In the genomic region with DNA sequence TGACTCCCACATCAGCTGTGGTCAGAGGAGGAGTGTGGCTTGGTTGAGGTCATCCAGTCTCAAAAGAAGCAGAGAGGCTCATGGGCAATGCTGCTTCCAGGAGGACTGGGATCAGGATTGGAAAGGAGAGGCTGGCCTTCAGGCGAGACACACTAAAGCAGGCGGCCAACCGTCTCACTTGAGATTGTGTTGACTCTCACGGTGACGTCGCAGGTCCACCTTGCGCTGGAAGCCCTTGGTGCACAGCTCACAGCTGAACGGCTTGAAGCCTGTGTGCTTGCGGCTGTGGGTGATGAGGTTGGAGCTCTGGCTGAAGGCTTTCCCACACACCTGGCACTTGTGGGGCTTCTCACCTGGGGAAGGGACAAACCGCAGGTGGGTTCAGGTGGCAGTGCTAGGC, we compare ENCODE assay signal across 1 mouse cellular context.
TF ChIP-seq lines count a peak whose summit lies in the region.

No protein-coding gene starts in this region.

TF ChIP-seq in MEL, 35 proteins besides CTCF, POLR2A, EP300 and RAD21:
- TF ChIP-seq NELFE (IDR thresholded peaks at IDR 0.05; ENCODE audit: low read depth, low read length) = no peak
- no peak for TF ChIP-seq MYB (IDR thresholded peaks at IDR 0.05; ENCODE audit: low read depth, low read length)
- TF ChIP-seq CHD2 (IDR thresholded peaks at IDR 0.05; ENCODE audit: low read length) = no peak
- TF ChIP-seq MYC (IDR thresholded peaks at IDR 0.05; ENCODE audit: low read depth, low read length) = no peak
- no peak for TF ChIP-seq POLR2AphosphoS2 (IDR thresholded peaks at IDR 0.05; ENCODE audit: low read length)
- no peak for TF ChIP-seq ZMIZ1 (IDR thresholded peaks at IDR 0.05; ENCODE audit: low read depth, low read length)
- no peak for TF ChIP-seq TBP (IDR thresholded peaks at IDR 0.05; ENCODE audit: low read depth, low read length)
- TF ChIP-seq MAFK (IDR thresholded peaks at IDR 0.05; ENCODE audit: borderline replicate concordance, low read depth, low read length) = no peak
- TF ChIP-seq HCFC1 (IDR thresholded peaks at IDR 0.05; ENCODE audit: low read depth, low read length) = no peak
- no peak for TF ChIP-seq GATA1 (IDR thresholded peaks at IDR 0.05; ENCODE audit: low read depth, low read length)
- no peak for TF ChIP-seq JUND (IDR thresholded peaks at IDR 0.05; ENCODE audit: low read depth, low read length)
- no peak for TF ChIP-seq KAT2A (conservative IDR thresholded peaks at IDR 0.05; ENCODE audit: low read depth, low read length)
- TF ChIP-seq ZC3H11A (IDR thresholded peaks at IDR 0.05; ENCODE audit: low read depth, low read length) = no peak
- no peak for TF ChIP-seq POLR2AphosphoS5 (IDR thresholded peaks at IDR 0.05; ENCODE audit: borderline replicate concordance, low read depth, low read length)
- TF ChIP-seq MXI1 (IDR thresholded peaks at IDR 0.05; ENCODE audit: low read depth, low read length) = no peak
- TF ChIP-seq CHD1 (IDR thresholded peaks at IDR 0.05; ENCODE audit: low read depth, low read length) = no peak
- TF ChIP-seq GABPA (IDR thresholded peaks at IDR 0.05; ENCODE audit: low read depth, low read length) = no peak
- TF ChIP-seq BHLHE40 (IDR thresholded peaks at IDR 0.05; ENCODE audit: borderline replicate concordance, low read depth, low read length) = no peak
- TF ChIP-seq MEF2A (IDR thresholded peaks at IDR 0.05; ENCODE audit: extremely low read depth, insufficient replicate concordance, low read depth, low read length, poor library complexity, severe bottlenecking) = no peak
- TF ChIP-seq MAX (IDR thresholded peaks at IDR 0.05; ENCODE audit: low read length) = no peak
TF ChIP-seq in MEL: peak in this region for 0.
